Mouse (Mus musculus) spleen, adult 2 months (tissue): ENCODE results near the gene Plppr1.
"Not testable (repeated sequence)": the region's sequence is repeated elsewhere in the genome, so short reads cannot be mapped to it uniquely, and the experiment has no call there.

Experiments used
- CTCF ChIP-seq: fragments of 200-500 bp; IDR thresholded peaks from 2 replicates; pipeline ENCODE4 v1.5.1; 2011; ENCODE audit warnings: mild to moderate bottlenecking, inconsistent platforms; ENCODE audit not compliant: insufficient read depth, insufficient read length, insufficient replicate concordance; ENCODE audit errors: extremely low read depth
- POLR2A ChIP-seq: fragments of 200-500 bp; IDR thresholded peaks from 2 replicates; pipeline ENCODE4 v1.6.1; 2011; ENCODE audit warnings: low read depth, low read length, inconsistent platforms

DNA sequence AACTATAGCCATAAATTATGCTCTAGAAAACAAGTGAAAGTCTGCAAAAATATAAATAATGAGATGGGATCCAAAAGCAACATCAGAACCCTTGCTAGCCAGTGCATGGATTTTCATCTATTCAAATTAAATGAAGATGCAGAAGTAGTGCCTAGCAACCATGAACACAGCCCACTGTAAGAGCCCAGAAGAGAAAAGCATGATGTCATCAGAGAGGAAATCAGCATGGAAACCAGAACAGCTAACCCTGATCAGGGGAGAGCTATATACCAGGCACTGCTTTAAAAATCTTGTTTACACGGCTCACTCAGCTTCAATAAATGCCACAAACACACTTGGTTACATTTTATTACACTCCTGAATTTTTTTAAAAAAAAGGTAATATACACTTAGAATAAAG lies 288.9 kb downstream of the Plppr1 start:
- TF ChIP-seq POLR2A, CTCF: not testable (repeated sequence)
